Mouse (Mus musculus) frontal cortex, postnatal 14 days (tissue): Measurements from ENCODE around the gene Gfy.

ENCODE experiments used
- DNase-seq, 2 experiments: peaks; one replicate each; pipeline ENCODE4 v3.0.0; 2022; ENCODE audit warnings: low spot score in 2 of 2

The Gfy gene

DNA sequence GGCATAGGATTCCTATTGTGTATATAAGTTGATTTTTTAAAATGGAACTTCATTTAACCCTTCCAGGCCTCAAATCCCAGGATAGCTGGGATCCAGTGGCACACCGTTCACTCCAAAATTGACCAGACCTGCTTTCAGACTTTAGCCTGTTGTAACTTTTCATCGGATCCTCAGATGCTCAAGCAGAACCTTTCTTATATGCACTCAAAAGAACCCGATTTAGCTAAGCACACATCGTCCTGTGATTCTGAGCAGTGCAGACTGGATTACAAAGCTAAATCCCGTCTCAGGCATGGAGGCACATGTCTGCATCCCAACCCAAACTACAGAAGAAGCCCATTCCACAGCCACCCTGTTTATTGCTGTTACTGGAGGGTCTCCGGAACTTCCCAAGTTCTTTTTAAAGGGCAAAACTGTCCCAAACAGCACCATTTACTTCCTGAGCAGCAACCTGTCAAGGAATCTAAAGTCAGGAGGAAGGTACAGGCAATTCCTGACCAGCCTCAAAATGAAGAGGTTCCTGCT, 51.6 kb downstream of the Gfy start:
- no peak for DNase-seq

DNA sequence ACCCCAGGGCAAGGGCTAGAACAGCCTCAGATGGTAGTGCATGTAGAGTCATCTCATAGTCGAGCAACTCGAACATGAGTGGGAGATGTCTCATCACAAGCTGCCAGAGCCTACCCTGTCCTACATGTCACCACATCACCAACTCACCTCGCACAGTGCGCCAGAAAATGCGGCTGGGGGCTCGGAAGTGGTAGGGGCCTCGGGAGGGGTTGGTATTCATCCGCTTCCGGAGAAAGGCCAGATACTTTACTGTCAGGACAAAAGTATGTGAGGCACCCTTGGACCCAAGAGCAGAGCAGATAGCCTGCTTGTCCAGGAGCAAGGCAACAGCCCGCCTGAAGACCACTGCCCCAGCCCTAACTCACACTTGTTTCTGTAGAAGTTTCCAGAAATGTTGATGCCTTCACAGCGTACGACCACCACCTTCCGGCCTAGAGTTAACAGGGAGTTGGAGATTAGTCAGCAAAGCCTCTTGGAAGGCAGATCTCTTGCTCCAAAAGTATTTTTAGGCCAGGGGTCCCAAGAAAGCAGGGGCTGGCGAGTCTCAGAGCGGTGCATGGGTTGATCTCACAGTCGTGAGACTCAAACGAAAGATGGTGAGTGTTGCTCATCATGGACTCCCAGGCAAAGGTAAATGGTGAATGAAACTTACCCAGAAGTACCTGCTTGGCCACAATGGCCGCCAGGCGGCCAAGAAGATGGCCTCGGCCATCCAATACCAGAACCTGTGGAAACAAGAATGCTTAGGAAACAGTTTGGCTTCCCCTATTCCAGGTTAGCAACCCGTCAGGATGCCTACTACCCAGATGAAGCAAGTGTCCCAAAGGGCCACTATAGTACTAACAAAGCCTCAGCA, 52.3 kb downstream of the Gfy start:
- no peak for DNase-seq
